In genomic region chr3:127137508-127137907, GRCm38 (mm10) we compare ENCODE assay signal across 14 mouse cellular contexts.
"Had no signal": no experiment of that assay in that cellular context is flagged by ENCODE, and none has a peak within 500 bp of the region (broad histone marks: within the 10 kb centered on the region; RNA-seq: fewer than 3 reads in every experiment).

No protein-coding gene starts in this region.

- H3K27ac ChIP-seq: kidney, postnatal 0 days; limb, embryonic 15.5 days; liver, embryonic 12.5 days; midbrain, embryonic 15.5 days; neural tube, embryonic 13.5 days had no signal

- H3K4me2 ChIP-seq: limb, embryonic 15.5 days; liver, embryonic 12.5 days; lung, embryonic 14.5 days; midbrain, embryonic 15.5 days; neural tube, embryonic 13.5 days had no signal

- H3K36me3 ChIP-seq: limb, embryonic 15.5 days; liver, embryonic 12.5 days; midbrain, embryonic 15.5 days; neural tube, embryonic 13.5 days had no signal

- H3K27me3 ChIP-seq: limb, embryonic 15.5 days; liver, embryonic 12.5 days; midbrain, embryonic 15.5 days; neural tube, embryonic 13.5 days had no signal

- DNase-seq: kidney, adult 9 months; kidney, postnatal 36 days; layer of hippocampus, adult 9-11 months; layer of hippocampus, postnatal 36 days; lung, embryonic 14.5 days; right cerebral cortex, postnatal 4 days; spleen, adult 18-20 months; thymus, adult 18-20 months; thymus, postnatal 14 days had no signal

- ATAC-seq: liver, embryonic 12.5 days; midbrain, embryonic 15.5 days had no signal

- H3K4me3 ChIP-seq: limb, embryonic 15.5 days; liver, embryonic 12.5 days; midbrain, embryonic 15.5 days; neural tube, embryonic 13.5 days had no signal

- H3K9ac ChIP-seq: limb, embryonic 15.5 days; liver, embryonic 12.5 days; lung, embryonic 14.5 days; midbrain, embryonic 15.5 days; neural tube, embryonic 13.5 days had no signal

- H3K9me3 ChIP-seq: limb, embryonic 15.5 days; liver, embryonic 12.5 days; midbrain, embryonic 15.5 days; neural tube, embryonic 13.5 days had no signal

- H3K4me1 ChIP-seq: limb, embryonic 15.5 days; liver, embryonic 12.5 days had no signal
